Mouse (Mus musculus): ENCODE data around the gene Hip1r. TPM values are rescaled to one million over a fixed set of nuclear protein-coding genes. Genes with fewer than 3 reads are reported as not detected.
A peak's percentile ranks its signal among the peaks of the same experiment; 100 is the strongest.

The Hip1r gene
- polyA plus RNA-seq, 1 experiment from 2014 or later = 13.5 TPM

DNA sequence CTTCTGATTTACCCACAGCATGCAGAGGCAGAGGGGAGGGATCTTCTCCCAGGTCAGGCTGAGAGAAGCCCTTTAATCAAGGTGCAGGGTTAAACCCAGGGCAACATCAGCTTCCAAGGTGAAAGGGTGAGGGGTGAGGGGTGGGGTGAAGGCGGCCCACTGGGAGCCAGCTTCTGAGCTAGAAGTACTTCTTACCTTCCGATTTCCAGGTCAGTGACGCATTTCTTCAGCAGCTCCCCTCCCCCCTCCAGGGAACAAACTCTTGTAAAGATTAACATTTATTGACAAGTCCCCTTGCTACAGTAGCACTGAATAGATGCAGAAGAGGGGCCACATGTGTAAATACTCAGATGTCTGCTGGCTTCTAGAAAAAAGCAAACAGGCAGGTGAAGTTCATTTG is 3.8 kb downstream of the Hip1r start:
- DNase-seq = peak; percentile 60
- peaks cover 48% of the 10 kb centered on the region for H3K4me1 ChIP-seq (ENCODE audit: insufficient read depth)

DNA sequence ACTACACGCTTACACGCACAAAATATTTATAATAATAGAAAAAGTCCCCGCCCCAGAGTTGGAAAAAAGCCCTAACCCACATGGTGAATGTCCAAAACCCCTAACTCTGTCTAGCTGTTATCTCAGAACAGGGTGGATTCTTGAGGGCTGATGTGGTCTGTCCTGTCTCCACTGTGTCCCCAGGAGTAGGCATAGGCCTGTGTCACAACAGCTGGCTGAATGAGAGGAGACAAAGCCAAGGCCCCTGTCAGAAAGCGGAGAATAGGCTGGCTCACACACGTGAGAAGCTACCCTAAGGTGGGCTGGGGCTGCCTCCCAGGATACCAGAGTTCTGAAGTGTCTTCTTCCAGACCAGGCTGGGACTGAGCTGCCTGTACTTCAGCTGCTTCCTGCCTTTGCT is 4.7 kb downstream of the Hip1r start:
- no peak overlapping the region for H3K4me3 ChIP-seq (ENCODE audit: low read depth, low read length)
- ATAC-seq = no peak
- H3K36me3 ChIP-seq (replicated peaks; ENCODE audit: insufficient read depth, low read length) = no peaks in the 10 kb centered on the region
- TF ChIP-seq CTCF (IDR thresholded peaks at IDR 0.05; ENCODE audit: low read depth) (no peak), EP300 (IDR thresholded peaks at IDR 0.05; ENCODE audit: low read depth) (no peak)
- H3K27me3 ChIP-seq (ENCODE audit: insufficient read depth, low read length) = peaks cover 2% of the 10 kb centered on the region; the same call in 1 of the 2 replicates
- 0 out of 2 replicates have a peak overlapping the region, but pooled peaks have one; percentile 89 for H3K4me2 ChIP-seq (ENCODE audit: low read depth, low read length)
- WGBS (ENCODE audit: insufficient replicate concordance) = 61% methylated on average over 5 of the region's 5 CpGs
- H3K4me1 ChIP-seq (ENCODE audit: insufficient read depth) = peaks cover 55% of the 10 kb centered on the region
- H3K27ac ChIP-seq (ENCODE audit: low read depth) = peak overlapping the region; percentile 91
- H3K9me3 ChIP-seq (ENCODE audit: low read length) = no peaks in the 10 kb centered on the region
- 0 out of 2 replicates have a peak overlapping the region, but pooled peaks have one; percentile 21 for H3K9ac ChIP-seq (replicated peaks)
- DNase-seq = no peak

More for the DNA sequence above, 3.8 kb downstream of the Hip1r start:
- no peaks in the 10 kb centered on the region for H3K9me3 ChIP-seq (ENCODE audit: low read length)
- peak overlapping the region; percentile 91 for H3K27ac ChIP-seq (ENCODE audit: low read depth)
- H3K4me3 ChIP-seq (ENCODE audit: low read depth, low read length) = no peak overlapping the region
- no peaks in the 10 kb centered on the region for H3K36me3 ChIP-seq (replicated peaks; ENCODE audit: insufficient read depth, low read length)
- peak overlapping the region; percentile 89 for H3K4me2 ChIP-seq (ENCODE audit: low read depth, low read length)
- peak overlapping the region; percentile 26; the same call in 1 of the 2 replicates for H3K9ac ChIP-seq (replicated peaks)
- peaks cover 6% of the 10 kb centered on the region; the same call in 1 of the 2 replicates for H3K27me3 ChIP-seq (ENCODE audit: insufficient read depth, low read length)
- peak; percentile 41; the same call in 1 of the 2 replicates for ATAC-seq
- 58% methylated on average over 3 of the region's 3 CpGs for WGBS (ENCODE audit: insufficient replicate concordance)
- TF ChIP-seq EP300 (IDR thresholded peaks at IDR 0.05; ENCODE audit: low read depth) (peak; percentile 41; the same call in 1 of the 2 replicates), CTCF (IDR thresholded peaks at IDR 0.05; ENCODE audit: low read depth) (no peak)

GRCm38 (mm10) chr5:123979221-123979979 is 6.0 kb downstream of the Hip1r start:
- DNase-seq = no peak
- Histone ChIP-seq H3K4me1 (ENCODE audit: insufficient read depth) (peaks cover 55% of the 10 kb centered on the region), H3K9me3 (ENCODE audit: low read length) (no peaks in the 10 kb centered on the region)

GRCm38 (mm10) chr5:123979980-123980369 is 6.5 kb downstream of the Hip1r start:
- WGBS (ENCODE audit: insufficient replicate concordance) = 72% methylated on average over 4 of the region's 4 CpGs
- Histone ChIP-seq H3K27me3 (ENCODE audit: insufficient read depth, low read length) (no peaks in the 10 kb centered on the region), H3K4me2 (ENCODE audit: low read depth, low read length) (no peak overlapping the region), H3K27ac (ENCODE audit: low read depth) (peak overlapping the region; percentile 57; the same call in 1 of the 2 replicates), H3K9ac (replicated peaks) (no peak overlapping the region), H3K9me3 (ENCODE audit: low read length) (no peaks in the 10 kb centered on the region), H3K4me3 (ENCODE audit: low read depth, low read length) (no peak overlapping the region), H3K36me3 (replicated peaks; ENCODE audit: insufficient read depth, low read length) (no peaks in the 10 kb centered on the region), H3K4me1 (ENCODE audit: insufficient read depth) (peaks cover 56% of the 10 kb centered on the region)
- ATAC-seq = no peak
- TF ChIP-seq CTCF (IDR thresholded peaks at IDR 0.05; ENCODE audit: low read depth) (no peak), EP300 (IDR thresholded peaks at IDR 0.05; ENCODE audit: low read depth) (no peak)
- no peak for DNase-seq

More at GRCm38 (mm10) chr5:123979221-123979979, 6.0 kb downstream of the Hip1r start:
- TF ChIP-seq EP300 (IDR thresholded peaks at IDR 0.05; ENCODE audit: low read depth) (no peak), CTCF (IDR thresholded peaks at IDR 0.05; ENCODE audit: low read depth) (no peak)
- ATAC-seq = no peak
- WGBS (ENCODE audit: insufficient replicate concordance) = 70% methylated on average over 18 of the region's 18 CpGs
- Histone ChIP-seq H3K36me3 (replicated peaks; ENCODE audit: insufficient read depth, low read length) (no peaks in the 10 kb centered on the region), H3K4me2 (ENCODE audit: low read depth, low read length) (no peak overlapping the region), H3K27ac (ENCODE audit: low read depth) (peak overlapping the region; percentile 11), H3K27me3 (ENCODE audit: insufficient read depth, low read length) (no peaks in the 10 kb centered on the region), H3K9ac (replicated peaks) (no peak overlapping the region), H3K4me3 (ENCODE audit: low read depth, low read length) (no peak overlapping the region)

- Histone ChIP-seq H3K27me3 (ENCODE audit: insufficient read depth, low read length) (no peaks in the 10 kb centered on the region), H3K9me3 (ENCODE audit: low read length) (no peaks in the 10 kb centered on the region), H3K4me1 (ENCODE audit: insufficient read depth) (peaks cover 56% of the 10 kb centered on the region), H3K4me2 (ENCODE audit: low read depth, low read length) (no peak overlapping the region), H3K4me3 (ENCODE audit: low read depth, low read length) (no peak overlapping the region), H3K9ac (replicated peaks) (no peak overlapping the region), H3K36me3 (replicated peaks; ENCODE audit: insufficient read depth, low read length) (no peaks in the 10 kb centered on the region), H3K27ac (ENCODE audit: low read depth) (peak overlapping the region; percentile 57)
- 53% methylated on average over 9 of the region's 9 CpGs for WGBS (ENCODE audit: insufficient replicate concordance)
- ATAC-seq = peak; percentile 74
- no peak for DNase-seq
- TF ChIP-seq CTCF (IDR thresholded peaks at IDR 0.05; ENCODE audit: low read depth) = no peak
- no peak for TF ChIP-seq EP300 (IDR thresholded peaks at IDR 0.05; ENCODE audit: low read depth)
These were observed 7.3 kb downstream of the Hip1r start for GRCm38 (mm10) chr5:123980521-123981249.

DNA sequence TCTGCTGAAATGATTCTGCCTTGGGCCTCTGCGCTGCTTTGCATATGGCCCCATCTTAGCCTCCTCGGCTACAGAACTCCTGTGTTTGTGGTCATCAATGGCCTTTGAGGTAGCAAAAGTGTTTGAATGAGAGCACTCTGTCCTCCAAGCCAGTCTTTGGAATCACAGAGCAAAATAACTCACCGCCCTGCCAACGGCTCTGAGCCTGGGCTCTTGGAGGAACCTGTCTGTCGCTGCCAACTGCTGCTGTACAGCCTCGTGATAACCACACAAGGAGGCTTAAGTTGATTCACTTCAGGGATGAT is 7.8 kb downstream of the Hip1r start:
- H3K36me3 ChIP-seq (replicated peaks; ENCODE audit: insufficient read depth, low read length) = no peaks in the 10 kb centered on the region
- 63% methylated on average over 6 of the region's 6 CpGs for WGBS (ENCODE audit: insufficient replicate concordance)
- H3K27me3 ChIP-seq (ENCODE audit: insufficient read depth, low read length) = no peaks in the 10 kb centered on the region
- peak overlapping the region; percentile 17; the same call in 1 of the 2 replicates for H3K27ac ChIP-seq (ENCODE audit: low read depth)
- H3K4me1 ChIP-seq (ENCODE audit: insufficient read depth) = peaks cover 52% of the 10 kb centered on the region
- H3K9me3 ChIP-seq (ENCODE audit: low read length) = no peaks in the 10 kb centered on the region
- DNase-seq = no peak
- H3K9ac ChIP-seq (replicated peaks) = no peak overlapping the region
- no peak for ATAC-seq
- no peak overlapping the region for H3K4me2 ChIP-seq (ENCODE audit: low read depth, low read length)
- TF ChIP-seq EP300 (IDR thresholded peaks at IDR 0.05; ENCODE audit: low read depth) (no peak), CTCF (IDR thresholded peaks at IDR 0.05; ENCODE audit: low read depth) (no peak)
- no peak overlapping the region for H3K4me3 ChIP-seq (ENCODE audit: low read depth, low read length)

Data from liver, postnatal 0 days (tissue).